Mouse (Mus musculus): ENCODE data around the gene Rnf180. TPM values are rescaled to one million over a fixed set of nuclear protein-coding genes. Genes with fewer than 3 reads are reported as not detected.

Gene Rnf180
- polyA plus RNA-seq, 1 experiment from 2014 or later = 1.0 TPM

DNA sequence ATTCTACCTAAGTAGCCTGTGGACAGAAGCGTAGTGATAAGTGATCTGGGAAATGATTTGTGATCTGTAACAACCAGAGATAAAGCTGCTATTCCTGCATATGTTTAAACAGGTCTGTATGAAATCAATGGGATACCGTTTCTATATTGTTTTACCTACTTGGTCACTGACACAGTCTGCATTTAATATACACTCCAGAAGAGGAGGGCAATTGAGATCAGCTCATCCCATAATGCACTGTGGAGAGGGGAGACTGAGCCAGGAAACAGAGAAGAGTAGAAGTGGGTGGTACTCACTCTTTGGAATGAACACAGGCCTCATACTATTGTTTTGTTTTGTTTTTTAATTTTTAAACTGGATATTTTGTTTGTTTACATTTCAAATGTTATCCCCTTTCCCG is 96.0 kb downstream of the Rnf180 start:
- 72% methylated on average over 3 of the region's 3 CpGs for WGBS (ENCODE audit: insufficient replicate concordance)

GRCm38 (mm10) chr13:105198028-105198427 is 96.6 kb downstream of the Rnf180 start:
- ATAC-seq (no peak), DNase-seq (no peak)
- Histone ChIP-seq H3K4me2 (ENCODE audit: low read depth, low read length) (no peak overlapping the region), H3K9ac (replicated peaks) (no peak overlapping the region), H3K27me3 (ENCODE audit: insufficient read depth, low read length) (no peaks in the 10 kb centered on the region), H3K9me3 (ENCODE audit: low read length) (no peaks in the 10 kb centered on the region), H3K36me3 (replicated peaks; ENCODE audit: insufficient read depth, low read length) (no peaks in the 10 kb centered on the region), H3K27ac (ENCODE audit: low read depth) (no peak overlapping the region), H3K4me3 (ENCODE audit: low read depth, low read length) (no peak overlapping the region), H3K4me1 (ENCODE audit: insufficient read depth) (no peaks in the 10 kb centered on the region)
- whole genome bisulfite sequencing (ENCODE audit: insufficient replicate concordance) = 37% methylated on average over 3 of the region's 3 CpGs
- TF ChIP-seq EP300 (IDR thresholded peaks at IDR 0.05; ENCODE audit: low read depth) (no peak), CTCF (IDR thresholded peaks at IDR 0.05; ENCODE audit: low read depth) (no peak)

More for the DNA sequence above, 96.0 kb downstream of the Rnf180 start:
- Histone ChIP-seq H3K4me1 (ENCODE audit: insufficient read depth) (no peaks in the 10 kb centered on the region), H3K9ac (replicated peaks) (no peak overlapping the region), H3K4me2 (ENCODE audit: low read depth, low read length) (no peak overlapping the region), H3K27me3 (ENCODE audit: insufficient read depth, low read length) (no peaks in the 10 kb centered on the region), H3K27ac (ENCODE audit: low read depth) (no peak overlapping the region), H3K4me3 (ENCODE audit: low read depth, low read length) (no peak overlapping the region), H3K9me3 (ENCODE audit: low read length) (no peaks in the 10 kb centered on the region), H3K36me3 (replicated peaks; ENCODE audit: insufficient read depth, low read length) (no peaks in the 10 kb centered on the region)
- DNase-seq (no peak), ATAC-seq (no peak)
- TF ChIP-seq CTCF (IDR thresholded peaks at IDR 0.05; ENCODE audit: low read depth) (no peak), EP300 (IDR thresholded peaks at IDR 0.05; ENCODE audit: low read depth) (no peak)

GRCm38 (mm10) chr13:105193583-105193982 is 101.0 kb downstream of the Rnf180 start:
- Histone ChIP-seq H3K36me3 (replicated peaks; ENCODE audit: insufficient read depth, low read length) (no peaks in the 10 kb centered on the region), H3K4me2 (ENCODE audit: low read depth, low read length) (no peak overlapping the region), H3K27me3 (ENCODE audit: insufficient read depth, low read length) (no peaks in the 10 kb centered on the region), H3K4me1 (ENCODE audit: insufficient read depth) (no peaks in the 10 kb centered on the region), H3K27ac (ENCODE audit: low read depth) (no peak overlapping the region), H3K9me3 (ENCODE audit: low read length) (no peaks in the 10 kb centered on the region), H3K9ac (replicated peaks) (no peak overlapping the region), H3K4me3 (ENCODE audit: low read depth, low read length) (no peak overlapping the region)
- TF ChIP-seq CTCF (IDR thresholded peaks at IDR 0.05; ENCODE audit: low read depth) (no peak), EP300 (IDR thresholded peaks at IDR 0.05; ENCODE audit: low read depth) (no peak)
- WGBS (ENCODE audit: insufficient replicate concordance) = 73% methylated on average over 7 of the region's 7 CpGs
- ATAC-seq (no peak), DNase-seq (no peak)

DNA sequence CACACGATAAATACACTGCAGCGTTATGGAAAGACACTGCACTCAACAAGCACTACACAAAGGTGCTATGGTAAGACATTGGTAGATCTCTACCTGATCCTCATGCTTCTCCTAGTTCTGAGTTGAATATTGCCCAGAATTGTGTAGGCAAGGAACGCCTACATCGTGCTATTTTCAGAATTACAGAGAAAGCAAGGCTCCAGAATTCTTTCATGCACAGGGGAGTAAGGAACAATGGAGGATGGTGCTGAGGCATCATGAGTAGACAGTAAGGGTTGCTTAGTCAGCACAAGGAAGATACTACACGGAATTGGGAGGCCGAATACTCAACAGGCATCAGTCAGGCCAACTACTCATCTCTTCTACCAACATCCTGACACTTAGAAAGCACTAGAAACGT is 105.9 kb downstream of the Rnf180 start:
- Histone ChIP-seq H3K4me1 (ENCODE audit: insufficient read depth) (no peaks in the 10 kb centered on the region), H3K9me3 (ENCODE audit: low read length) (no peaks in the 10 kb centered on the region), H3K9ac (replicated peaks) (no peak overlapping the region), H3K4me2 (ENCODE audit: low read depth, low read length) (no peak overlapping the region), H3K36me3 (replicated peaks; ENCODE audit: insufficient read depth, low read length) (no peaks in the 10 kb centered on the region), H3K4me3 (ENCODE audit: low read depth, low read length) (no peak overlapping the region), H3K27ac (ENCODE audit: low read depth) (no peak overlapping the region), H3K27me3 (ENCODE audit: insufficient read depth, low read length) (no peaks in the 10 kb centered on the region)
- TF ChIP-seq CTCF (IDR thresholded peaks at IDR 0.05; ENCODE audit: low read depth) (no peak), EP300 (IDR thresholded peaks at IDR 0.05; ENCODE audit: low read depth) (no peak)
- WGBS (ENCODE audit: insufficient replicate concordance) = 81% methylated on average over 7 of the region's 7 CpGs
- ATAC-seq = no peak
- DNase-seq = no peak

DNA sequence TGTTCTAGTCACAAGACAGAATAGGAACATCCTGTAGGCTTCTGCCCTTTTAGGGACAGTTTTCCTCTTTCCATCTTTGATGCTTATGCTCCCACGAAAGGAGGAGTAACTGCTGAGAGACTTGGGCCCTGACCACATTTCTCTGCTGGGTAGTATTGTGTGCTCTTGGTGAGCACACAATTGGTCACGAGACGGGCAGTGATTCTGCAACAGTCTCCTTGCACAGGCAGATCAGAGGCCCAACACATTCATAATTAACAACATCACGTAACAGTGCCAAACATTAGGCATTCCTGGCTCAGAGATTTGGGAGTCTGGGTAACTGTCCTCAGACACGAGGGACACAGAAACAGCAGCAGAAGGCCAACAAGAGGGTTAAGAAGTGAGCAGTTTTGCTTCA is 113.8 kb downstream of the Rnf180 start:
- WGBS (ENCODE audit: insufficient replicate concordance) = 82% methylated on average over 5 of the region's 5 CpGs
- ATAC-seq (no peak), DNase-seq (no peak)
- Histone ChIP-seq H3K27me3 (ENCODE audit: insufficient read depth, low read length) (no peaks in the 10 kb centered on the region), H3K4me3 (ENCODE audit: low read depth, low read length) (no peak overlapping the region), H3K36me3 (replicated peaks; ENCODE audit: insufficient read depth, low read length) (no peaks in the 10 kb centered on the region), H3K27ac (ENCODE audit: low read depth) (no peak overlapping the region), H3K4me1 (ENCODE audit: insufficient read depth) (no peaks in the 10 kb centered on the region), H3K4me2 (ENCODE audit: low read depth, low read length) (no peak overlapping the region), H3K9ac (replicated peaks) (no peak overlapping the region), H3K9me3 (ENCODE audit: low read length) (no peaks in the 10 kb centered on the region)
- TF ChIP-seq CTCF (IDR thresholded peaks at IDR 0.05; ENCODE audit: low read depth) = no peak
- no peak for TF ChIP-seq EP300 (IDR thresholded peaks at IDR 0.05; ENCODE audit: low read depth)

GRCm38 (mm10) chr13:105165441-105165840 is 129.2 kb downstream of the Rnf180 start:
- TF ChIP-seq CTCF (IDR thresholded peaks at IDR 0.05; ENCODE audit: low read depth) = no peak
- TF ChIP-seq EP300 (IDR thresholded peaks at IDR 0.05; ENCODE audit: low read depth) = no peak
- WGBS (ENCODE audit: insufficient replicate concordance) = 79% methylated on average over 6 of the region's 6 CpGs
- Histone ChIP-seq H3K36me3 (replicated peaks; ENCODE audit: insufficient read depth, low read length) (no peaks in the 10 kb centered on the region), H3K27ac (ENCODE audit: low read depth) (no peak overlapping the region), H3K4me2 (ENCODE audit: low read depth, low read length) (no peak overlapping the region), H3K27me3 (ENCODE audit: insufficient read depth, low read length) (no peaks in the 10 kb centered on the region), H3K4me3 (ENCODE audit: low read depth, low read length) (no peak overlapping the region), H3K9me3 (ENCODE audit: low read length) (no peaks in the 10 kb centered on the region), H3K4me1 (ENCODE audit: insufficient read depth) (no peaks in the 10 kb centered on the region), H3K9ac (replicated peaks) (no peak overlapping the region)
- DNase-seq (no peak), ATAC-seq (no peak)

- H3K9ac ChIP-seq (replicated peaks) = no peak overlapping the region
- no peaks in the 10 kb centered on the region for H3K9me3 ChIP-seq (ENCODE audit: low read length)
- H3K27ac ChIP-seq (ENCODE audit: low read depth) = no peak overlapping the region
- H3K4me2 ChIP-seq (ENCODE audit: low read depth, low read length) = no peak overlapping the region
- no peaks in the 10 kb centered on the region for H3K36me3 ChIP-seq (replicated peaks; ENCODE audit: insufficient read depth, low read length)
- no peak for TF ChIP-seq EP300 (IDR thresholded peaks at IDR 0.05; ENCODE audit: low read depth)
- peak; percentile 61 for TF ChIP-seq CTCF (IDR thresholded peaks at IDR 0.05; ENCODE audit: low read depth)
- H3K27me3 ChIP-seq (ENCODE audit: insufficient read depth, low read length) = no peaks in the 10 kb centered on the region
- DNase-seq (peak; percentile 46), ATAC-seq (no peak)
- no peaks in the 10 kb centered on the region for H3K4me1 ChIP-seq (ENCODE audit: insufficient read depth)
- H3K4me3 ChIP-seq (ENCODE audit: low read depth, low read length) = no peak overlapping the region
- WGBS (ENCODE audit: insufficient replicate concordance) = 67% methylated on average over 4 of the region's 4 CpGs
Observed at GRCm38 (mm10) chr13:105153955-105154354, 140.7 kb downstream of the Rnf180 start.

Data from liver, postnatal 0 days (tissue).